Mouse (Mus musculus): Measurements from ENCODE around the gene Acss2. TPM values are rescaled to one million over a fixed set of nuclear protein-coding genes. Genes with fewer than 3 reads are reported as not detected.

Acss2 gene
- polyA plus RNA-seq, 1 experiment: 59.5 TPM

DNA sequence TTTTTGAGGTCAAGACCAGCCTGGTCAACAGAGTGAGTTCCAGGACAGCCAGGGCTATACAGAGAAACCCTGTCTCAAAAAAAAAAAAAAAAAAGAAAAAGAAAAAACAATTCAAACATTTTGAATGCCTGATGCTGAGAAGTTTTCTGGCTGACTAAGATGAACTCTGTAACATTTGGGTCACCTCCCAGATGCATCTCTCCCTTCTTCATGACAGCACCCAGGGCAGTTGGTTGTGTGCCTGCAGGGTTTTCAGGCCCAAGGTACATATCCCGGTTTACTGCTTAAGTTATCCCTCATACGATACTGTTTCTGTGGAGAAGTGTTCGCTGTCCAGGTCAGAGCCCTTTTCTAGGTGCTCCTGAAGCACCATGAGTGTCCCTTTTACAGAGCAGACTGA lies 62.6 kb downstream of the Acss2 start:
- Histone ChIP-seq H3K27ac (ENCODE audit: control insufficient read depth, insufficient read depth, low read depth, low read length) (no peak overlapping the region), H3K4me1 (ENCODE audit: control insufficient read depth, insufficient read depth, low read length) (no peaks in the 10 kb centered on the region), H3K36me3 (ENCODE audit: control insufficient read depth, insufficient read depth, low read length) (no peaks in the 10 kb centered on the region), H3K27me3 (ENCODE audit: control insufficient read depth, insufficient read depth, low read length) (no peaks in the 10 kb centered on the region), H3K4me3 (ENCODE audit: control insufficient read depth, low read depth, low read length) (no peak overlapping the region)
- TF ChIP-seq POLR2A (IDR thresholded peaks at IDR 0.05; ENCODE audit: control insufficient read depth, low read depth, low read length) (no peak), CTCF (IDR thresholded peaks at IDR 0.05; ENCODE audit: control insufficient read depth, insufficient read depth, insufficient replicate concordance, low read depth, low read length) (no peak)

DNA sequence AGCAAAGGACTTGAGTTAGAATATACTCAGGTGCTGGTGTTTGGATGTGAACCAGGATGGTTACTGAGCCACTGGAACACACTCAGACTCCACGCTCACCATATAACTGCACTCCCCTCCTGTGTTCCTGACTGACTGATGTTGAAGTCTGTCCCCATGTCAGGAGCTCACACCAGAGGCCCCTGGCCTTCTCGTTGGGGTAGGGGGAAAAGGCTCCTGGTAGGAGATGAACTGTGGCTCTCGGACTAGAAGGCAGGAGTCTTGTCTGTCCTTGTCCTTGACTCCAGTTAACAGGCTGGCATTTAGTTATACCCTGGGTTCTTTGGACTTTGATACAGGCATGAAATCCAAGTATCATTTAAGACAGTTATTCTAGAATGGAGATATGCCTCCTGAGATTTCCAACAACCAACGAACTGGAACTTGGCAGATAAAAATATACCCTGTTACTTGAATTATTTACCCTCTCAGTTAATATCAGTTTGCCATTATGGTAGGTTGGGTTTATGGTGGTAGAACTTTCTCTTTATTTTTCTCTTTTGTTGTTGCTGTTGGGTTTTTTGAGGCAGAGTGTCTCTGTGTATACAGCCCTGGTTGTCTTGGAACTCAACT lies 64.7 kb downstream of the Acss2 start:
- no peaks in the 10 kb centered on the region for H3K4me1 ChIP-seq (ENCODE audit: control insufficient read depth, insufficient read depth, low read length)
- TF ChIP-seq CTCF (IDR thresholded peaks at IDR 0.05; ENCODE audit: control insufficient read depth, insufficient read depth, insufficient replicate concordance, low read depth, low read length): no peak
- TF ChIP-seq POLR2A (IDR thresholded peaks at IDR 0.05; ENCODE audit: control insufficient read depth, low read depth, low read length): no peak
- H3K36me3 ChIP-seq (ENCODE audit: control insufficient read depth, insufficient read depth, low read length): no peaks in the 10 kb centered on the region
- H3K4me3 ChIP-seq (ENCODE audit: control insufficient read depth, low read depth, low read length): no peak overlapping the region
- H3K27ac ChIP-seq (ENCODE audit: control insufficient read depth, insufficient read depth, low read depth, low read length): no peak overlapping the region
- H3K27me3 ChIP-seq (ENCODE audit: control insufficient read depth, insufficient read depth, low read length): no peaks in the 10 kb centered on the region

GRCm38 (mm10) chr2:155582996-155583395 lies 65.2 kb downstream of the Acss2 start:
- Histone ChIP-seq H3K4me1 (ENCODE audit: control insufficient read depth, insufficient read depth, low read length) (no peaks in the 10 kb centered on the region), H3K27me3 (ENCODE audit: control insufficient read depth, insufficient read depth, low read length) (no peaks in the 10 kb centered on the region), H3K36me3 (ENCODE audit: control insufficient read depth, insufficient read depth, low read length) (no peaks in the 10 kb centered on the region), H3K27ac (ENCODE audit: control insufficient read depth, insufficient read depth, low read depth, low read length) (no peak overlapping the region), H3K4me3 (ENCODE audit: control insufficient read depth, low read depth, low read length) (no peak overlapping the region)
- TF ChIP-seq POLR2A (IDR thresholded peaks at IDR 0.05; ENCODE audit: control insufficient read depth, low read depth, low read length): no peak
- TF ChIP-seq CTCF (IDR thresholded peaks at IDR 0.05; ENCODE audit: control insufficient read depth, insufficient read depth, insufficient replicate concordance, low read depth, low read length): no peak

DNA sequence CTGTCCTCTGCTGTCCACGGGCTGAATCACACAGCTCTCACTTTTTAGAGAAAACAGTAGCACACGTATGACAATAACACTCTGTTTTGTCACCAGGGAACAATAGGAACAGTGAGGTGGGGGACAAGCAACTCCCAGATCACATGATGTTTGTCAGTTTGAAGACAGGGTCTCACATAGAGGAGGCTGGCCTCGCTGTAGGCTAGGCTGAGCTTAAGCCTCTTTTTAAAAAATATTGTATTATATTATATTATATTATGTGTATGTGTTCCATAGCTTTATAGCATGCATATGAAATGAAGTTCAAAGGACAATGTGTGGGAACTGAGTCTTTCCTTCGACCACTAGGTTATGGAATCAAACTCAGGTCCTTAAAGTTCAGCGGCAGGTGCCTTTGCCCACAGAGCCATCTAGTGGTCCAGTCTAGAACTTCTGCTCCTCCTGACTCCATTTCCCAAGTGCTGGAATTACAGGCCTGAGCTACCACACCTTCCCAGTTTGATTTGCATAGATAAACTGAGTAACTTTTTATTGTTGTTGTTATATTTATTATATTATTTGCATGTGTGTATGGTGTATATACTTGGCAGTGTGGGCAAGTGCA lies 66.3 kb downstream of the Acss2 start:
- TF ChIP-seq CTCF (IDR thresholded peaks at IDR 0.05; ENCODE audit: control insufficient read depth, insufficient read depth, insufficient replicate concordance, low read depth, low read length) (peak; percentile 57; the same call in 1 of the 2 replicates), POLR2A (IDR thresholded peaks at IDR 0.05; ENCODE audit: control insufficient read depth, low read depth, low read length) (no peak)
- Histone ChIP-seq H3K27ac (ENCODE audit: control insufficient read depth, insufficient read depth, low read depth, low read length) (no peak overlapping the region), H3K36me3 (ENCODE audit: control insufficient read depth, insufficient read depth, low read length) (no peaks in the 10 kb centered on the region), H3K4me3 (ENCODE audit: control insufficient read depth, low read depth, low read length) (no peak overlapping the region), H3K27me3 (ENCODE audit: control insufficient read depth, insufficient read depth, low read length) (no peaks in the 10 kb centered on the region), H3K4me1 (ENCODE audit: control insufficient read depth, insufficient read depth, low read length) (no peaks in the 10 kb centered on the region)

DNA sequence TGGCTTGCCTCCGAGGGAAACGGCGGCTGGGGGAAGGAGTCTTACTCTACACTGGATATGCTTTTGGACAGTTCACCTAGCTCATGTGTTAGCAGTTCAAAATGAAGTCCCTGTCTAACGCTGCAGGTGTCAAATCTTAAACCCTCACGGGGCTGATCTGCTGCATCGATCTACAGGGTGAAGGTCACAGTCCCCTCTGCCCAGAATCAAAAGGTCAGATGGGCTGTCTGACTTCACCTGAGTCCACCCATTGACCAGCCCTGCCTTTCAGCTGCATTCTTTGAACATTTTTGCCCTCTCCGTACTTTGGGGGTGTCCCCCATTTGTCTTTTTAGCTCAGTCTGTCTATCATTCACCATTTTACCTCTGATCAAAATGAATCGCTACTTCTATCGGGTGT lies 67.3 kb downstream of the Acss2 start:
- no peak overlapping the region for H3K27ac ChIP-seq (ENCODE audit: control insufficient read depth, insufficient read depth, low read depth, low read length)

GRCm38 (mm10) chr2:155585486-155585885 lies 67.7 kb downstream of the Acss2 start:
- H3K27ac ChIP-seq (ENCODE audit: control insufficient read depth, insufficient read depth, low read depth, low read length): no peak overlapping the region

More for the DNA sequence above, 67.3 kb downstream of the Acss2 start:
- H3K4me1 ChIP-seq (ENCODE audit: control insufficient read depth, insufficient read depth, low read length): no peaks in the 10 kb centered on the region
- H3K36me3 ChIP-seq (ENCODE audit: control insufficient read depth, insufficient read depth, low read length): no peaks in the 10 kb centered on the region
- TF ChIP-seq CTCF (IDR thresholded peaks at IDR 0.05; ENCODE audit: control insufficient read depth, insufficient read depth, insufficient replicate concordance, low read depth, low read length): no peak
- H3K27me3 ChIP-seq (ENCODE audit: control insufficient read depth, insufficient read depth, low read length): no peaks in the 10 kb centered on the region
- H3K4me3 ChIP-seq (ENCODE audit: control insufficient read depth, low read depth, low read length): no peak overlapping the region

DNA sequence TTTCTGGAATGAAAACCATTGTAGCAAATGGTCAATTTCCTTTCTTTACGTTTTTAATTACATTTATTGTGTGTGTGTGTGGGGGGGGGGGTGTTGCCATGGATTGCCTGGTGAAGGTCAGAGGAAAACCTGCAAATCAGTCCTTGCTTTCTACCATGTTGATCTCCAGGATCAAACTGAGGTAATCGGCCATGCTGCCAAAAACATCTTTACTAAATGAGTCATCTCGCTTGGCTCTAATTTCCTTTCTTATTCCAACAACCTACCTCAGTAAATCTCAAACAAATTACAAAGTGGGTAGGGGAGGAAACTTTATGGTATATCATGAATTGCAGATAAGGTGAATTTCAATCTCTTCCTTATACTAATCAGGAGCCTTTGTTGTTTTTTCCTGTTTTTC lies 70.4 kb downstream of the Acss2 start:
- H3K4me3 ChIP-seq (ENCODE audit: control insufficient read depth, low read depth, low read length): no peak overlapping the region
- no peaks in the 10 kb centered on the region for H3K27me3 ChIP-seq (ENCODE audit: control insufficient read depth, insufficient read depth, low read length)
- TF ChIP-seq POLR2A (IDR thresholded peaks at IDR 0.05; ENCODE audit: control insufficient read depth, low read depth, low read length): no peak
- no peak for TF ChIP-seq CTCF (IDR thresholded peaks at IDR 0.05; ENCODE audit: control insufficient read depth, insufficient read depth, insufficient replicate concordance, low read depth, low read length)
- no peaks in the 10 kb centered on the region for H3K36me3 ChIP-seq (ENCODE audit: control insufficient read depth, insufficient read depth, low read length)
- H3K27ac ChIP-seq (ENCODE audit: control insufficient read depth, insufficient read depth, low read depth, low read length): no peak overlapping the region
- H3K4me1 ChIP-seq (ENCODE audit: control insufficient read depth, insufficient read depth, low read length): peaks cover 5% of the 10 kb centered on the region; the same call in 1 of the 2 replicates

More at GRCm38 (mm10) chr2:155585486-155585885, 67.7 kb downstream of the Acss2 start:
- no peak overlapping the region for H3K4me3 ChIP-seq (ENCODE audit: control insufficient read depth, low read depth, low read length)
- TF ChIP-seq CTCF (IDR thresholded peaks at IDR 0.05; ENCODE audit: control insufficient read depth, insufficient read depth, insufficient replicate concordance, low read depth, low read length) (no peak), POLR2A (IDR thresholded peaks at IDR 0.05; ENCODE audit: control insufficient read depth, low read depth, low read length) (no peak)
- H3K36me3 ChIP-seq (ENCODE audit: control insufficient read depth, insufficient read depth, low read length): no peaks in the 10 kb centered on the region
- no peaks in the 10 kb centered on the region for H3K4me1 ChIP-seq (ENCODE audit: control insufficient read depth, insufficient read depth, low read length)
- H3K27me3 ChIP-seq (ENCODE audit: control insufficient read depth, insufficient read depth, low read length): no peaks in the 10 kb centered on the region
